Mouse (Mus musculus) thymus, postnatal 4 days (tissue): Measurements from ENCODE around the gene Cxcl12.

Experiments used
- DNase-seq: peaks from one replicate; pipeline ENCODE4 v3.0.0; 2021

Cxcl12 gene

DNA sequence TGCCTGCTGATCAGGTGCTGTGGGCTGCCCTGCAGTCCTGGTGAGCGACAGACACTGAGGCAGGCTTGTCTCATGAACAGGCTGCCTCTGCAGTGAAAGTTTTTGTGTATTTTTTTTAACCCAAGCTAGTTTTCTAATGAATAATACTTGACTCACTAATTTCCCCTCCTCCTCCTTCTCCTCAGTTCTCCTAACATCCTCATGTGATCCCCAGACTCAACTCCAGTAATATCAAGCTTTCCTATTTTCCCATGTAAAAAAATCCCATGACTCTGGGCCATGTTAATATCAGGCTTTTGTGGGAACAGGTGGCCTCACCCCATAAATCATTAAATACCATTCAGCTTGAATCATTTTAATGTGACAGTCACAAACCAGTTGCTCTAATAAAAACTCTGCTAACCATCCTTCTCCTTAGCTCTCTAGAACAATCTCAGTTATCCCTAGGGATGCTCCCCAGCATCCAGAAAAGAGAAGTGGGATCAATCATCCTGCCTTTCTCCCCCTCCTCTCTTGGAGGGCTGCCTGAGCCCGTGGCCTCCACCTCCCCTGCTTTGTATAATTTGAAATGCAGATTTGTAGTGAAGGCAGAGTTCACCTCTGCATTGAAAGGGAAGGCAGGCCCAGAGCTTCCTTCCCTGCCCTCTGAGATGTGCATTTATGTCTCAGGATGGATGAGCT lies 6.9 kb downstream of the Cxcl12 start:
- DNase-seq, result no peak

DNA sequence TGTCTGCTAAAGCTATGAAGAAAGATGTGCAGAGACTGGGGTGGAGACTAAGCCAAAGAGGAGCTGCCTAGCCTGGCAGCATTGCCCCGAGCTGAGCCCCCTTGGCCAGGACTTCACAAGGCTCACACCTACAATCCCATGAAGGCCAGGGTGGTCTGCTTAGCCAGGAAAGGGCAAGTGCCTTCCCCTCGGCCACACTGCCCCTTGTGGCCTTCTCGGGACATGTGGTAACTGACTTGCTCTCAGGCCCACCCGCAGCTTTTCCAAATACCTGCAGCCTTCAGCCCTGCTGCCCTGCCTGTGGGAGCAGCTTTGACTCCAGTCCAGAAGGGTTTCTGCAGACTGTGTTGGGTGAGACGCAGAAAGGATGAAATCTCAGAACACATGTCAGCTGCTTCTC lies 8.1 kb downstream of the Cxcl12 start:
- DNase-seq, result no peak

DNA sequence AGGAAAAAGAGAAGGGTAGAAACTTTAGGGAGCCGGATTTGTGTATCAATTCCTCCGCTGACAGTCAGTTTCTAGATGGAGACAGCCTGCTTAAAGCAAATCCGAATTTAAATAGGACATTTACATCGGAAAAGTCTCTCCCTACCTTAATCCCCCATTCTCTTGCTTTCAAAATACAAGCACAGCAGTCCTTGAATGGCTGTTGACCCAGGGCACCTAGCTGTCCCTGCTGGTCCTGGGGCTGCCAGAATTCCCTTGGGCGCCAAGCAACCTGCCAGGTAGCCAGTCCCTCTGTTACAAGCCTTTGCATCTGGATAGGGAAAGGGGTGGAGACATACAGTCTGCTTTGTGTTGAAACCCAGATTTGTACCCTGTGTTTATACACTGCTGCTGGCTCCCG lies 12.0 kb downstream of the Cxcl12 start:
- no peak for DNase-seq

DNA sequence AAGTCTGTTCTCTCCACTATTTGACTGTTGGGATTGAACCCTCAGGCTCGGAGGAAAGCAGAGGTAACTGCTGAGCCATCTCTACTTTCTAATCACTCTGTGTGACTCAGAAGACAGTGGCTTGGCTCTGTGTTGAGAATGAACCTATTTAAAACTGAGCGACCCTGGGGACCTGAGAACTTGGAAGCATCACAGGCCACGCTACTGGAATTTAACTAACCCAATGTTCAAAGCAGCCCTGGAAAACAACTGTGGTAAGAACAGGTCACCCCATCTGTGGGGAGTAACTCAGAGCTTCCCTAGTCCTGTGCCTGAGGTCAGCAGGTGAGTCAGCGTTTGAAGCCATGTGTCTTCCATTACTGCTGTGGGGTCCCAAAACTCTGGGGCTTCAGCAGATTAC lies 17.0 kb downstream of the Cxcl12 start:
- DNase-seq, result no peak

DNA sequence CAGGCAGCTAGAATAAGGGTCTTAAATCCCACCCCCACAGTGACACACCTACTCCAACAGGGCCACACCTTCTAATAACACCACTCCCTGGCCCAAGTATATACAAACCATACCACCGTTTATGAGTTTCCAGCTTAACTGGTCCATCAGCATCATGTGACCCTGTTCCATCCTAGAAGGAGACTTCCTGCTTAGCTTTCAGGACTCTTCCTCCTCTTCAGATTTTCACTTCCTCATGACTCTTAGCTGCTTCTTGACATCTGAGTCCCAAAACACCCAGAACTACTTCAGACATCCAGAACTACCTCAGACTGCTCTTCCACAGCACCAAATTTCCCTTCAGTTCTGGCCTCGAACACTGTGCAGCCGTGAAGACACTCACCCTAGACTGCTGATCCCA lies 22.1 kb downstream of the Cxcl12 start:
- DNase-seq, result no peak

DNA sequence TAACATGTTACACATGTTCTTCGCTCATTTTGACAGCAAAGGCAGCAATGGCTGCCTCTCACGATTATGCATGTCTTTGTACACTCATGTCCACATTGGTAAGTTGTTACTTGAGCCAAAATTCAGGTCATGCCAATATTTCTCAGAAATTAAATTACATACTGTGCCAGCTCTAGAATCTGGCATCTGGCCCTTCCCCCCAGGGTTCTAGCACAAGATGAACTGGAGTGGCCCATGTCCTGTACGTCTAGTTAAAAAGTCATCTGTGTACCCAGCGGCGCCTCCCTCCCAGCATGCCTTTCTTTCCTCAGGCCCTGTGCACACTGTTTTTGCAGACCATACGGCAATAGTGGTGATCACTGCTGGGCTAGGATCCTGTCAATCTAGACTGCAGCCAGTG lies 23.4 kb downstream of the Cxcl12 start:
- no peak for DNase-seq

DNA sequence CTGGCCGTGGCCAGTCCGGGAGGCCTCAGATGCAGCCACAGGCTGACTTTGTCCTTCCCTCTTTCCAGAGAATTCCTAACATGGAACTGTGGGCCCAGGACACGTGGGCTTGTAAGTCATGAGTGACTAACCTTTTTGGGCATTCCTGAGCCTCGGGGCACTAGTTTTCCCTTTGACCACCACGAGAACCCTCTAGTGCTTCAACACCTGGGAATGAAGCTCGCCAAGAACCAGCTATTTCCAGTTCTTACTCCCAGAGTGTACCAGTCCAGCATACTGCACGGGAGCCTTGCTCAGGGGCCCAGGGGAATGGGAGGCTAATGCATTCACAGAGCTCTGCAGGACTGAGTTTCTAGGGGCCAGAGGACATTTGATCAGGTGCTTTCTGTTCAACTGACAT lies 24.3 kb downstream of the Cxcl12 start:
- no peak for DNase-seq

DNA sequence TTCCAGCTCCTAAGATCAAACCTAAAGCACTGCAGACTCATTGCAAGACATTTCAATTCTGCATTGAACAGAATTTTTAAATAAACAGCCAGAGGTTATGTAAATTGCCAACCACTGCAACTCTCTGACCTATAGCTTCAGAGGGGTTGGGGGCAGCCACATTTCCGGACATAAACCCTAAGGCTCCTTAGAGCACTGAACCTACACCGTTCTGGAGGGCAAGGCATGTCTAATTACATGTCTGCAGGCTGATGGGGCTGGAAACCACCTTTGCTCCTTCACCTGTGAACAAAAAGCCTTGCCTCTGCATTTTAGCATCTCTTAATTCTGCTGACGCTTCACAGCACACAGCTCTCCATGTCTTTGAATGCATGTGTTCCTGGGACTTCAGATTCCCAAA lies 26.9 kb downstream of the Cxcl12 start:
- DNase-seq, result no peak

DNA sequence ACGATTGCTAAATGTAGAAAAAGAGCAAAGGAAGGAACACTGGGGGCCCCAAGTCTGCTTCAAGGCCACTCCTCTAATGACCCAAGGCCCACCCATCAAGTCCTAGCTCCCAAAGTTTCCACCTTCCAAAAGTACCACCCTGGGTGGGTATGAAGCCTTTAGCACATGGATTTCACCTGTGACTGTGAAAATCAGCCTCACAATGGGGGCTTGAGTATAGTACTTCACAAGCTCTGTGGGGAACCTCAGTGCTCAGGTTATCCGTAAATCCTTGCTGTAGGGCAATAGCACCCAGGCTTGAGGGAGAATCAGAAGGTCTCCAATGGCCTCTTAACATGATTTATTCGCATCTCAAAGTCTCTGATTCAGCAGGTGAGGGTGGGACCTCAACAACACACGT lies 30.5 kb downstream of the Cxcl12 start:
- DNase-seq, result no peak

DNA sequence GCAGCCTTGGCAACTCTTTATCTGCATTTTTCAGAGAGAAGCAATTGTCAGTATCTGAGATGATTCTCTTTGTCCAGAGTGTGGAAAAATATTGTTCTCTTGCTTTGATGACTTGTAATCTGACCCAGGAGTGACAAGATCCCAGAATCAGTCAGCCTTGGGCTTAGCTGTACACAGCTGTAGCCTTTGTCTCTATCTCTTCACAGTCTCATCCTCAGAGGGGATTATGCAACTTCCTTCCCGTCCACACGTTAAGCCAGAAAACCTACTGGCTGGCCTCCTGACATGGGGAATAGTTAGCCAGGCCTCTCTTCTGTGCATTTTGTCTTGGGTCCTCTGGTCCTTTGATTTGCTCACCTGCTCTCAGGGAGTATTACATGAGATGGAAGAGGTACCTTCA lies 31.4 kb downstream of the Cxcl12 start:
- DNase-seq, result no peak

DNA sequence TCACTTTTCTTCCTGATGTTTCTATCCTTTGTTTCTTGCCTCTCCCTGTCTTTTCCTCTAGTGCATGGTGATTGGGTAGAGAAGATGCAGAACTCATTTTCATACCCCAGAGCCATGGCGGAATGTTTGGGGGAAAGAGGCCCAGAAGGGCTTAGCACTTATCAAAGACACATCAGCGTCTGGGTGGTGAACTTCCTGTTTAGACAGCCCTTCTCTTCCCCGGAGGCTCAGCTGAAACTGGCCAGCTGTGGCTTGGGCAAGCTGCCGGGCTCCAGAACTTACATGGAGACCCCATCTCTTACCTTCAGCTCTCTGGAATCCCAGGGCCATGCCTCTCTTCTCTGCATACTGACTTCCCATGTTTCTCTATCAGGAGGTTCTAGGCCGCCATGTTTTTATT lies 32.6 kb downstream of the Cxcl12 start:
- DNase-seq, result no peak

DNA sequence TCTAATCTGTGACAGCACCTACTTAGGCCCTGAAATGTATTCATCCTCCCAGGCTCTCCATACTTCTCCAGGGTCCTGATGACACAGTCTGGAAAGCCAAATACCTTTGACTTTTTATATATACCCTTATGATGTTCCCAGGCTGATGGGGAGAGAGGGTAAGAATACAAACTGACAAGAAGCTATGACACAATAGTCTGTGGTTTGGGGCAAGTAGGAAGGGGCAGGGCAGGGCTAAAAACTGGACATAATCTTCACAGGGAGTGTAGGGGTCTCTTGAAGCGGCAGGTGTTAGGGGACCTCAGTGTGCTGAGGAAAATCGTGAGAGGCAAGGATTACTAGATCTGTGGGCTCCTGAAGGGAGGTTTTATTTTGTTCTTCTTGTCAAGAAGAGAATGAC lies 33.1 kb downstream of the Cxcl12 start:
- no peak for DNase-seq

DNA sequence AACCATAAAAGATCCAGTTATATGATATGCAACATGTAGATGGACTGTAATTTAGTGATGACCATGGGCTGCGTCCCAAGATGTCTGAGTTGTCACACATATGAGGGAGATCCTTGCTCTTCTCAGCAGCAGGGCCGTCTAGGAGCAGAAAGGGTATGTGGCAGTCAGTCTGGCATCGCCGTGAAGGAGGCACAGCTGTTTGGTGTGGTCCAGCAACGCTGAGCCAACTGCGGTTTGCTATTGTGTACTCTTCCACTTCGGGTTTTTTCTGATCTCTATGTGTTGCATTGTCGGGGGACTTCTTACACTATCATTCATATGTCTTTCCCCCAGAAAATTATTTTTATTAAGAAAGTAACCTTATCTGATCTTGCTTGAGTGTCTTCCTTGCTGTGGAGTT lies 33.5 kb downstream of the Cxcl12 start:
- DNase-seq, result no peak

DNA sequence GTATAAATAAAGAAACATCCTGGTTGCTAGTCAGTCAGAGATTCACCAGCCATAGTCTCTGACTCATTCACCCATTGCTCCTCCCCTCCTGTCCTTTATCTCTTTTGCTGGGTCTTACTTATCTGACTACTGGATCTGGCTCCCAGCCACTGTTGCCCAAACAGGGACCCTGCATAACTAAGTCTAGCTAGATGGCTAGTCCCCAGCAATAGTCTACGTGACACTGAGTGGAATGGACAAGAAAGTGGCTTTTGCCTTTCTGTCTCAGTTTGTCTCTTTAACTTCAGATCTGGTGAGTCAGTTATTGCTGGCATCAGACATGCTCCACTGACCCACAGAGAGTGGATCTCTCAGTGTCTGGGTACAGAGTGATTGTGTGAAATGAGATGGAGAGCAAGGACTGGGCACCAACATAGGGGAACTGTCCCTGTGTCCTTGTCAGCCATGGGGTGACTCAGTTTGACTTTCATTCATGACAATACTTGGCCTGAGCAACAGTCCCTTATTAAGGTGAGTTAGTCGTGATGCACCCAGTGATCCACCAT lies 34.6 kb downstream of the Cxcl12 start:
- DNase-seq, result no peak

DNA sequence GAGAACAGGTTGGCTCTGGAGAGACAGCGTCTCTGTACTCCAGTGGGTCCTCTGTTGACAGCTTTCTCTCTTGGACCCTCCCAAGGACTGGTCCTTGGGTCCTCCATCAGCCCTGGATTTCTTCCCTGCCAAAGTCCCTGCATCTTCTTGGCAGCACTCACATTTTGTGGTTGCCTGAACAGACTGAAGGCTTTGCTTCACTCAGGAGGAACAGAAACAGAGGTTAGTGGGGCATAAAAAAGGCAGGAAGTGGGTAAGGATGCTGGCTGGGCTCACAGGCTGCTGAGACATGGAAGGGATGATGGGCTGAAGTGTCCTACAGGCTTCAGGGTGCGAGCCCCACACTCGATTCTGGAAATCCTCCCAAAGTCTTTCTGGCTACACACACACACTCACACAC lies 35.8 kb downstream of the Cxcl12 start:
- no peak for DNase-seq

DNA sequence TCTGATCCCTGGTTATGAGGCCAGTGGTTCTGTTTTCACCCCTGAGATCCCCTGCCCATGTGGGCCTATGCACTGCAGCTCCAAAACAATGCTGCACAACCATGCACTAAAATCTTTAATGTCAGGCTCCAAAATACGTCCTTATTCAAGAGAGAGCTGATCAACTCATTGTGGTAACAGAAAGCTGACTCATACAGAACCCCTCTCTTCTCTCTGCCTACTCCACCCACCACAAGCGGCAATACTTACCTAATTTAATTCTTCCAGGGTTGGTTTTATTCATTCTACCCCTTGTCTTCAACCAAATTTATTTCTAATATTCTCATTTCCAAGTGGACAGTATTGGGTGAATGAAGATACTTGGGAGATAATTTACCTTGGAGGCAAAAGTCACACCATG lies 38.5 kb downstream of the Cxcl12 start:
- DNase-seq, result no peak

DNA sequence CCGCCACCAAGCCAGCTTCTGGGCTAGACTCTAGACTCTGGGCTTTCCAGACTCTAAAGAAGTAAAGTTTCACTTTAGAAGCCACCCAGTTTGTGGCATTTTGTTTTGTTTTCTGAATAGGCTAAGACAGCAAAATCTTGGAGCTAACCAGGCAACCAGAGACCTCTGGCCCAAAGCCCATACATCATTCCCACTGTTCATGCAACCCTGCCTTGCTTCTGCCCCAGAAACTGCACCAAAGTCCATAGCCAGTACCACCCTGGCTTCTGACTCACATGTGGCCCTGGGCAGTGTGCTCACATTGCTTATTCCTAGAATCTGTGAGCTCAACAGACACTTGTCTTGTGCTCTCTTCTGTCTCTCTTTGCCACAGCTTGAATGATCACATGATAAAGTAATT lies 39.0 kb downstream of the Cxcl12 start:
- no peak for DNase-seq

DNA sequence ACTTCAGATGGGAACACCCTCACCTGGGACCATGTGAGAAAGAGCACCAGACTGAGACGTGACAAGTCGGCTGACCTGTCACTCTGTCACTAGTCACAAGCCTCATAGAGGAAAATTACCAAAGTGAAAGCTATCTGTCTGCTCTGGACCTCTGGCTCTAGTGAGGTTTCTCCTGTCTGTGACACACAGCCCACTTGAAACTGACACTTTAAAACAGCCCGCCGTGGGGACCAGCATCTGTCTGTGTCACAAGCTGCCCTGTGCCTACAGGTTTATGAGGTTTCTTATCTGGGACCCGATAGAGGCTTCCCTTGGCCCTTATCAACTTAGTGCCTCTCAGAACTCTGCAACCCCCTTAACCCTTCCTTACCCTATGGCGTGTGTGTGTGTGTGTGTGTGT lies 41.8 kb downstream of the Cxcl12 start:
- DNase-seq, result no peak

DNA sequence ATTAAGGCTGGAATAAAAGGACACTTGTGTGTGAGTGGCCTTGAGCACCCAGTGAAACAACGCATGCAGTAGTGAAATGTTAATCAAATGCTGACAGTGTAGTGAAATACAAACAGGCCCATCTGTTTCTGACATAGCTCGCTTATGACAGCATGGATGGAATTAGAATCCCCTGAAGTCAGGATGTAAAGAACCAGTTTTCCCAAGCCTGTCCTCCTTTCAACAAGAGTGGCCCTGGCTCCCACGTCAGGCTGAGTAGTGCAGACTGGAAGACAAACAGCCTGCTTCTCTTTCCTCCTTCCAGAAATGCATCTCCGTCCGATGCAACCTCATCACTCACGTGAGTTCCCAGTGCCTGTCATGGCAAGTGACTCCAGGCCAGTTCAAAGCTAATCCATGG lies 42.2 kb downstream of the Cxcl12 start:
- no peak for DNase-seq

DNA sequence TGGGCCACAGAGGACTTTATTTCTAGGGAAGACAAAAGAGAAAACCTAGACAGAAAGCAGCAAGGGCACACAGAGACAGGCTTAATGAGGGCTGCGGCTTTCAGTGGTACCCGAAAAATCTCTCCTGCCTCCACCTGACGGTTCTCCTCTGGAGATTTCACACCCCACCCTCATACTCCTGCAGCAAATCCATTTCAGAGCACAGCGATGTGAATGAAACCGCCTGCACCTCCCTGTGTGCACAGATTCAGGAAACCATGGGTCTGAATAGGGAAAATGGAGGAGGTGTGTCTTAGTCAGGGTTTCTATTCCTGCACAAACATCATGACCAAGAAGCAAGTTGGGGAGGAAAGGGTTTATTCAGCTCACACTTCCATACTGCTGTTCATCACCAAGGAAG lies 46.2 kb downstream of the Cxcl12 start:
- DNase-seq, result no peak

DNA sequence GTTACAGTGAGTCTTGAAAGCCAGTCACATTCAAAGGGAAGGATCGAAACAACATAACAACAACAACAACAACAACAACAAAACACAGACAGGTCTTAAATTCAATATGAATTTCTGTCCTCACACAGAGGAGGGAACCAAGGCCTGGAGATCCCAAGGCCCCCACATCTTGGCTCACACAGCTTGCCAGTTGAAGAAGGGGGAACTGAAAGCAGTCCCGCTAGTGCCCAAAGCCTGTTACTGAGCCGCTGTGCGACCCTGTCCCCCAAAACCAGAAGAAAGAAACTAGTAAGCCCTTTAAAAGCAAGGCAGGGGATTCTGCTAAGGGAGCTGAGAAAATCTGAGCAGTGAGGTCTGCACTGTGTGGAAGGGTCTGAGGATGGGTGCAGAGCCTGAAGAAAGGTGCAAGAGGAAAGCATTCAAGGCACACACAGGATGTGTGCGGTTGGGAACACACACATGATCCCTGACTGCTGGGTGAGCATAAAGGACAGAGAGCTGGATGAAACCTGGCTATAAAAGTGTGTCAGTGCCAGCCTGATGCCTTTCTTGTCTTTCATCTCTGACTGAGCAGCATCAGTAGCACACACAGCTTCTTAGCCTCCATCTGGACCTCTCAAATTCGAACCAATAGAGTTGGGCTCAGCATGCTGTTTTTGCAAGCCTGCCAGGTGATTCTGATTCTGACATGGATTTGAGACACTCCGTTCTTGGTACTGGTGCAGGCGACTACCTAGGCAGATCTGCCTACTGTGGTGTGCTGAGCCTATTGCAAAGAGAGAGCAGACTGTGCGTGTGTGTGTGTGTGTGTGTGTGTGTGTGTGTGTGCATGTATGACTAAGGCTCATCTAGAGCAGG lies 50.3 kb downstream of the Cxcl12 start:
- DNase-seq, result no peak

DNA sequence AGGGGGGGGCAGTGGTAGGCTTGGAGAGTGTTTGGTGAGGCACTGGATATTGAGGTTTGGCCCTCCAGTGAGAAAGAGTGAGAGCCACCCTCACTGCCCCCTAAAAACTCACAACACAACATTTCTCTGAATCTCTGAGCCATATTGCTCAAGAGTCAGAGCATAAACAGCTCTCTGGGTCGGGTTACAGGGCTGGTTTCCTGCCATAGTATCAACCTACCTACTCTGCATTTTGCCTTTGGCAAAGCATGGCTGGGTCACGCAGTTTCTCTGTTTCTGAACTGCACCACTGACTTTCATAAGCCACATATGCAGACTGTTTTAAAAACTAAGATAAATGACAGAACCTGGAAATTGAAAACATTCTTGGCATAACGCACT lies 51.0 kb downstream of the Cxcl12 start:
- DNase-seq, result no peak

DNA sequence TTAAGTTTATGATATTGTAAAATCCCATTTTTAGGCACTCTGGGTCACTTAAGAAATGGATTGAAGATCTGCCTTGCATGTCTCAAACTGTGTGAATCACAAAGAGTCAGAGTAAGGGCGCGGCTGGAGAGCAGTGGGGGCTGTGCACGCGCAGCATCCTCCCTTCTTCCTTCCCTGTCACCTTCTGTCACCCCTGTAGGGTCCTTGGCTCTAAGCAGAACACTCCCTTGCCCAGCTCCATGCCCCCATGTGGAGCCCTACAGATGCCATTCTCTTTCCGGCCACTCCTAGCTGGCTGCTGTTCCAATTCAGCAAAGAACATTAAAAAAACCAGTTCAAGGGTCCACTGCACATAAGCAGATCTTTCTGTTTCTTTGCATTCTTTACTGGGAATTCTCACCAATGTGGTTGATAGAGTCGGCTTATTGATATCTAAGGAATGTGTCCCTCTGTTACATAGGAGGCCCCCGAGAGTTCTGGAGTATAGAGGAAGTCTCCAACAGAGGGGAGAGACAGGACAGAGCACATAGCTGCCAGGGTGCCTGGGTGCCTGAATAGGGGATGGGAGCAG lies 51.7 kb downstream of the Cxcl12 start:
- DNase-seq, result no peak

DNA sequence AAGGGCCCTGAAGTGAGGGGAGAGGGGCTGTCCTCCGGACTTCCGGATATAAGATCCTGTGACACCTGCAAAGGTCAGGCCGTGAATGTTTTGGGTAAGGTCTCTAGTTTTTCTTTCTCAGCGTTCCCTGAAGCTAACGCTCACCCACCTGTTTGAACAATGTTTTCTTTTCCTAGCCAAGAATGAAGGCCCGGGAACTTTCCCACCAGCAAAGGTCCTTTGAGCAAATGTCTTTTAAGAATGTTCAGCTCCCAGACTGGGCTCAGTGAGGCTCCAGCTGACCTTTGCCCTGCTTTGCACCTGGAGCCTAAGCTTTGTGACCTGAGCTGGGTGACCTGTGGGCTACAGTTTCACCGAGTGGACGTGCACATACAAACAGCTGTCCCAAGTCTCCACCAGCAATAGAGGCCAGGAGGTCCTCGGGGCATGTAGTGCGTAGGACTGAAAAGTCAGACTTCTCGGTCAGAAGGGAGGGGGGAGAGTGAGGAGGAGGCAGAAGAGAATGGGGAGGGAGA lies 52.6 kb downstream of the Cxcl12 start:
- no peak for DNase-seq
